Mouse (Mus musculus) olfactory bulb, adult 2 months (tissue): ENCODE data around the gene Epdr1.

Experiments
- CTCF ChIP-seq: fragments of 200-500 bp; IDR thresholded peaks from 2 replicates; pipeline ENCODE4 v1.5.1; 2012; ENCODE audit warnings: low read depth, mild to moderate bottlenecking, low read length, moderate library complexity; ENCODE audit not compliant: insufficient read depth
- POLR2A ChIP-seq: fragments of 200-500 bp; IDR thresholded peaks from 2 replicates; pipeline ENCODE4 v1.6.1; 2012; ENCODE audit warnings: mild to moderate bottlenecking, low read depth, low read length, moderate library complexity; ENCODE audit not compliant: insufficient read depth

GRCm38 (mm10) chr13:19562510-19562909, 57.2 kb downstream of the Epdr1 start:
- TF ChIP-seq CTCF (no peak), POLR2A (no peak)
